Mouse (Mus musculus): ENCODE results near the gene Vcam1.

DNA sequence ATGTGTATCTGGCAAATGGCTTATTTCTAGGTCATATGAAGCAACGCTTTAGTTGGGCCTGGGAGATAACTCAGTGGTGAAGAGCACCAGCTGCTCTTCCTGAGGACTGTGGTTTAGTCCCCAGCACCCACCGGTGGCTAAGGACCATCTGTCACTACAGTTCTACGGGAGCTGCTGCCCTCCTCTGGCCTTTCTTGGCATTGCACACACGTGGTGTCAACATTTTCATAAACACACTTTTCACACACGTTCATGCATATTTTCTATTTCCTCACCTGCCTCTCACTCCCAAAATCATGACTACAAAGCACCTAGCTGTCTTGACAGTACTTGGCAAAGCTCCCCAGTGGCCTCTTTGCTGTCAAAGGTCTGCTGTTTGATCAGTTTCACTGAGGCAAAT is 37.8 kb downstream of the Vcam1 start:
- TF ChIP-seq CHD2 (IDR thresholded peaks at IDR 0.05; ENCODE audit: low read depth, low read length) (no peak), MAFK (IDR thresholded peaks at IDR 0.05; ENCODE audit: insufficient read depth, low read depth, low read length) (no peak), ZNF384 (IDR thresholded peaks at IDR 0.05; ENCODE audit: low read depth, low read length) (no peak), ZC3H11A (IDR thresholded peaks at IDR 0.05; ENCODE audit: borderline replicate concordance, low read depth, low read length) (no peak), HCFC1 (IDR thresholded peaks at IDR 0.05; ENCODE audit: borderline replicate concordance, insufficient read depth, low read length) (no peak)
